15 mouse cellular contexts compared by ENCODE assay signal in the genomic region with DNA sequence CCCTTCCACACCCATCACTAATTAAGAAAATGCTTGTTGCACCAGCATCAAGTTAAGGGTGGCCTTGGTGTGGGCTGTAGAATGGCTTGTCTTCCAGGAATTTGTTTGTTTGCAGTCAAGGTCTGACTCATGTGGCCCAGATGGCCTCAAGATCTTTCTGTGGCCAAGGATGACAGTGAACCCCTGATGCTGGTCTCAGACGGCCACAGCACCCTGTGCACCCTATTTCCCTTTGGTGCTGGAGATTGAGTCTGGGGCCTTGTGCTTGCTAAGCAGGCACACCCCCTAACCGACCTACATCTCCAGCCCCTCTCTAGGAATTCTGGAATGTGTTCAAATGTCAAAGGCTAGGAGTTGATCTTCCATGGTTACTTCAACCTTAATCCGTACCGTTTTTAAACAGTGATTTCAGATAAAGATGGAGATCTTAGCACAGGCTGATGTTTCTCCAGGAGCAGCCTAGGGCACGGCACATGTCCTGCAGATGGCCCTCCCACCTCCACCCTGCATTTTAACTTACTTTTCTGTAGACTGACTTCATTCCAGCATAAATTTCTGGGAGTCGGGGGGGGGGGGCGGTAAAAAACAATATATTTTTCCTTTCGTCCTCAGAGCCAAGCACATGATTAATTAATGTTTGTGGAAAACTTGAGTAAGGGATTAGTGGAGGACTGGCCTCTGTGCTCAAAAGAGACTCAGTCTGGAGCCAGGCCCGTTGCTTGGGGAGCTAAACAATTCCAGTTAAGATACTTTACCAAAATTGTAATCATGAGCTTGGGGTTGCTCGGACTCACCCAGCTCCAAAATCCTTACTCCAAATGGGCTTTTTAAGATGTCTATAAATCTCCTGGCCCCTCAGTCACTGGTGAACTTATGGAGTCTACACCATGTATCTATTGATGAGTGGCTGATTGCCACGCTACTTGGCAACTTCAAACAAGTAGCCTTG.
DNase-seq lines count a peak whose midpoint lies in the region; ATAC-seq lines count a peak whose summit lies in the region.
"Had no signal": no experiment of that assay in that cellular context is flagged by ENCODE, and none has a peak within 500 bp of the region (broad histone marks: within the 10 kb centered on the region; RNA-seq: fewer than 3 reads in every experiment).

No protein-coding gene starts in this region.

- WGBS in kidney, embryonic 15.5 days, result 58% methylated on average over 11 of the region's 11 CpGs
- WGBS in embryonic facial prominence, embryonic 14.5 days, result 67% methylated on average over 11 of the region's 11 CpGs
- 84% methylated on average over 11 of the region's 11 CpGs for WGBS in midbrain, embryonic 10.5 days

- H3K9ac ChIP-seq in kidney, embryonic 15.5 days, result no peak overlapping the region
- H3K9ac ChIP-seq in embryonic facial prominence, embryonic 14.5 days (ENCODE audit: low read depth, low read length), result no peak overlapping the region
- H3K9ac ChIP-seq: forebrain, embryonic 13.5 days; heart, embryonic 13.5 days; hindbrain, embryonic 15.5 days; liver, embryonic 14.5 days; midbrain, embryonic 15.5 days had no signal

- no peak overlapping the region for H3K4me2 ChIP-seq in kidney, embryonic 15.5 days
- no peak overlapping the region for H3K4me2 ChIP-seq in embryonic facial prominence, embryonic 14.5 days (ENCODE audit: low read depth, low read length)
- H3K4me2 ChIP-seq: forebrain, embryonic 13.5 days; heart, embryonic 13.5 days; hindbrain, embryonic 15.5 days; midbrain, embryonic 15.5 days had no signal

- DNase-seq in kidney, adult 8-10 months, result no peak
- DNase-seq in 3T3-L1 (ENCODE audit: low read depth, low spot score), result peak; percentile 17
- peak; percentile 70 for DNase-seq in embryonic facial prominence, embryonic 14.5 days (ENCODE audit: low spot score)
- DNase-seq in skeletal muscle tissue, adult 2 months (ENCODE audit: low read depth, low spot score), result peak; percentile 41
- DNase-seq in right cerebral cortex, postnatal 25 days, result no peak
- no peak for DNase-seq in midbrain, embryonic 10.5 days (ENCODE audit: low spot score)
- DNase-seq: cerebellum, adult 11 months had no signal

- H3K27ac ChIP-seq in kidney, embryonic 15.5 days, result peak overlapping the region; percentile 56; the same call in 1 of the 2 replicates
- no peak overlapping the region for H3K27ac ChIP-seq in embryonic facial prominence, embryonic 14.5 days (replicated peaks; ENCODE audit: low read depth, low read length)
- H3K27ac ChIP-seq in midbrain, embryonic 10.5 days (replicated peaks), result no peak overlapping the region
- H3K27ac ChIP-seq: forebrain, embryonic 13.5 days; heart, embryonic 13.5 days; hindbrain, embryonic 15.5 days; layer of hippocampus, adult 2 months; liver, embryonic 14.5 days; midbrain, embryonic 15.5 days had no signal

- H3K36me3 ChIP-seq in kidney, embryonic 15.5 days, result no peaks in the 10 kb centered on the region
- H3K36me3 ChIP-seq in embryonic facial prominence, embryonic 14.5 days (ENCODE audit: control insufficient read depth, insufficient read depth, low read length), result no peaks in the 10 kb centered on the region
- H3K36me3 ChIP-seq in midbrain, embryonic 10.5 days, result no peaks in the 10 kb centered on the region
- H3K36me3 ChIP-seq: heart, embryonic 13.5 days; hindbrain, embryonic 15.5 days; midbrain, embryonic 15.5 days had no signal

- 0 out of 2 replicates have a peak, but pooled peaks have one; percentile 46 for ATAC-seq in kidney, embryonic 15.5 days (replicated peaks; ENCODE audit: low FRiP score)
- ATAC-seq in embryonic facial prominence, embryonic 14.5 days (ENCODE audit: low read depth), result peak; percentile 57; the same call in 1 of the 2 replicates
- ATAC-seq: activated CD4-positive, CD25-positive, alpha-beta regulatory T cell, adult 4 months; forebrain, embryonic 13.5 days had no signal

- no peak overlapping the region for H3K4me3 ChIP-seq in kidney, embryonic 15.5 days (replicated peaks)
- no peak overlapping the region for H3K4me3 ChIP-seq in embryonic facial prominence, embryonic 14.5 days (ENCODE audit: low read depth, low read length)
- H3K4me3 ChIP-seq in midbrain, embryonic 10.5 days, result no peak overlapping the region
- H3K4me3 ChIP-seq: forebrain, embryonic 13.5 days; heart, embryonic 13.5 days; hindbrain, embryonic 15.5 days; layer of hippocampus, adult 2 months; midbrain, embryonic 15.5 days had no signal

- H3K9me3 ChIP-seq in kidney, embryonic 15.5 days (replicated peaks), result no peaks in the 10 kb centered on the region
- no peaks in the 10 kb centered on the region for H3K9me3 ChIP-seq in embryonic facial prominence, embryonic 14.5 days (ENCODE audit: control insufficient read depth, low read length)
- H3K9me3 ChIP-seq in midbrain, embryonic 10.5 days (replicated peaks), result 0 out of 2 replicates have a peak, but pooled peaks cover 8% of the 10 kb centered on the region
- H3K9me3 ChIP-seq: forebrain, embryonic 13.5 days; hindbrain, embryonic 15.5 days; midbrain, embryonic 15.5 days had no signal

- peaks cover 18% of the 10 kb centered on the region for H3K4me1 ChIP-seq in kidney, embryonic 15.5 days
- peaks cover 3% of the 10 kb centered on the region; the same call in 1 of the 2 replicates for H3K4me1 ChIP-seq in embryonic facial prominence, embryonic 14.5 days (ENCODE audit: control insufficient read depth, insufficient read depth, low read length)
- H3K4me1 ChIP-seq in midbrain, embryonic 10.5 days, result peaks cover 9% of the 10 kb centered on the region
- H3K4me1 ChIP-seq: forebrain, embryonic 13.5 days had no signal

- no peaks in the 10 kb centered on the region for H3K27me3 ChIP-seq in kidney, embryonic 15.5 days
- H3K27me3 ChIP-seq in embryonic facial prominence, embryonic 14.5 days (replicated peaks; ENCODE audit: control insufficient read depth, insufficient read depth, low read length), result no peaks in the 10 kb centered on the region
- no peaks in the 10 kb centered on the region for H3K27me3 ChIP-seq in midbrain, embryonic 10.5 days (ENCODE audit: low read depth, poor library complexity, severe bottlenecking)
- H3K27me3 ChIP-seq: forebrain, embryonic 13.5 days; heart, embryonic 13.5 days; hindbrain, embryonic 15.5 days; midbrain, embryonic 15.5 days had no signal

Comparison
In these comparisons a context has a peak if more than half of its experiments do, and no peak if none do; other contexts are left out.
1. DNase-seq: peak in 3T3-L1 (single experiment), embryonic facial prominence, embryonic 14.5 days (single experiment) and skeletal muscle tissue, adult 2 months (single experiment); none in kidney, adult 8-10 months (0 of 2), right cerebral cortex, postnatal 25 days (single experiment) and midbrain, embryonic 10.5 days (single experiment).